Mouse (Mus musculus) neutrophil, adult 5-6 weeks (primary cell): Measurements from ENCODE around the gene Stim1. TPM values are rescaled to one million over a fixed set of nuclear protein-coding genes. Genes with fewer than 3 reads are reported as not detected.
"Not testable (repeated sequence)": the region's sequence is repeated elsewhere in the genome, so short reads cannot be mapped to it uniquely, and the experiment has no call there.

ENCODE experiments used
- ATAC-seq: fragments of 151-379, 151-347 bp; 2 replicates; pipeline ENCODE4 v1.8.0; 2017; ENCODE audit warnings: mild to moderate bottlenecking, moderate TSS enrichment; ENCODE audit not compliant: insufficient number of reproducible peaks, poor library complexity, low FRiP score, severe bottlenecking; ENCODE audit errors: extremely low read depth
- total RNA-seq: library from RNA; stranded (forward); fragments of 200-1000 nt; gene quantifications from 2 replicates; pipeline ENCODE4 v1.2.3, GENCODE M21; 2017

Stim1 gene
- total RNA-seq, 1 experiment from 2014 or later: 63.7 TPM

- ATAC-seq: no peak
Measured at GRCm38 (mm10) chr7:102478926-102479325, 211.3 kb downstream of the Stim1 start.

- no peak for ATAC-seq
Measured at GRCm38 (mm10) chr7:102479368-102480078, 211.9 kb downstream of the Stim1 start.

GRCm38 (mm10) chr7:102480821-102481220 lies 213.2 kb downstream of the Stim1 start:
- ATAC-seq: no peak

GRCm38 (mm10) chr7:102481579-102481978 lies 214.0 kb downstream of the Stim1 start, which contains the start of gene Olfr543:
Olfr543 (minus strand) TSS chr7:102481679.
- no peak for ATAC-seq

- ATAC-seq: no peak
Measured at GRCm38 (mm10) chr7:102483665-102484064, 216.1 kb downstream of the Stim1 start.

GRCm38 (mm10) chr7:102484766-102485165 lies 217.2 kb downstream of the Stim1 start:
- ATAC-seq: not testable (repeated sequence)

- ATAC-seq: no peak
Measured at GRCm38 (mm10) chr7:102486105-102486504, 218.5 kb downstream of the Stim1 start.

Other genes with a start within 250 kb of the Stim1 start
- gene Il18bp, start 249.1 kb upstream of the Stim1 start, total RNA-seq: 12.2 and 13.6 TPM in 2 replicates
- gene Rnf121, start 202.3 kb upstream of the Stim1 start, total RNA-seq: 15.0 and 15.8 TPM in 2 replicates
- 35.2 and 40.2 TPM in 2 replicates for gene Xndc1, start 202.3 kb upstream of the Stim1 start, total RNA-seq
- 0.47 and 3.4 TPM in 2 replicates for gene Xntrpc, start 202.1 kb upstream of the Stim1 start, total RNA-seq
- gene Trpc2, start 184.7 kb upstream of the Stim1 start, total RNA-seq: 0.49 and 2.0 TPM in 2 replicates
- not detected in 2 replicates for gene Art1, start 166.1 kb upstream of the Stim1 start, total RNA-seq
- gene Art5, start 158.3 kb upstream of the Stim1 start, total RNA-seq: 0.49 and 2.2 TPM in 2 replicates
- 0.35 TPM in 1 of 2 replicates, not detected in the other for gene Chrna10, start 151.0 kb upstream of the Stim1 start, total RNA-seq
- gene Nup98, start 57.6 kb upstream of the Stim1 start, total RNA-seq: 74.8 TPM in 2 replicates
- gene Pgap2, start 57.6 kb upstream of the Stim1 start, total RNA-seq: 32.1 and 32.8 TPM in 2 replicates
- gene Rhog, start 11.8 kb upstream of the Stim1 start, total RNA-seq: 118 and 127 TPM in 2 replicates
- gene Rrm1, start 173.9 kb downstream of the Stim1 start, total RNA-seq: 50.5 and 58.1 TPM in 2 replicates
- gene Olfr543, start 213.9 kb downstream of the Stim1 start, total RNA-seq: not detected in 2 replicates
- gene Olfr544, start 220.5 kb downstream of the Stim1 start, total RNA-seq: not detected in 2 replicates
- not detected in 2 replicates for gene Olfr545, start 231.8 kb downstream of the Stim1 start, total RNA-seq